Mouse (Mus musculus) heart, embryonic 12.5 days (tissue): ENCODE results near the gene Fam136a. TPM values are rescaled to one million over a fixed set of nuclear protein-coding genes. Genes with fewer than 3 reads are reported as not detected.
"Not testable (repeated sequence)": the region's sequence is repeated elsewhere in the genome, so short reads cannot be mapped to it uniquely, and the experiment has no call there.

ENCODE experiments used
- ATAC-seq: fragments of 200-750 bp; cut with Nextera tagmentation; 2 replicates; pipeline ENCODE4 v1.8.0; 2017; ENCODE audit warnings: moderate TSS enrichment, moderate library complexity; ENCODE audit not compliant: insufficient number of reproducible peaks, low FRiP score
- H3K27ac ChIP-seq: fragments of 300-500 bp; sonication (generic); 2 replicates; pipeline ENCODE4 v1.5.1; 2016; ENCODE audit warnings: mild to moderate bottlenecking, moderate library complexity; ENCODE audit not compliant: poor library complexity, severe bottlenecking
- H3K27me3 ChIP-seq: fragments of 300-500 bp; sonication (generic); replicated peaks from 2 replicates; pipeline ENCODE4 v1.6.1; 2016; ENCODE audit warnings: mild to moderate bottlenecking, moderate library complexity
- H3K36me3 ChIP-seq: fragments of 300-500 bp; sonication (generic); 2 replicates; pipeline ENCODE4 v1.6.1; 2016; ENCODE audit warnings: mild to moderate bottlenecking, moderate library complexity
- H3K4me1 ChIP-seq: fragments of 300-500 bp; sonication (generic); replicated peaks from 2 replicates; pipeline ENCODE4 v1.6.1; 2016; ENCODE audit warnings: mild to moderate bottlenecking
- H3K4me2 ChIP-seq: fragments of 300-500 bp; sonication (generic); 2 replicates; pipeline ENCODE4 v1.6.1; 2016; ENCODE audit warnings: mild to moderate bottlenecking, moderate library complexity
- H3K4me3 ChIP-seq: fragments of 300-500 bp; sonication (generic); 2 replicates; pipeline ENCODE4 v1.5.1; 2016; ENCODE audit warnings: mild to moderate bottlenecking
- H3K9ac ChIP-seq: fragments of 300-500 bp; sonication (generic); 2 replicates; pipeline ENCODE4 v1.6.1; 2016; ENCODE audit warnings: mild to moderate bottlenecking, moderate library complexity
- H3K9me3 ChIP-seq: fragments of 300-500 bp; sonication (generic); replicated peaks from 2 replicates; pipeline ENCODE4 v1.6.1; 2016; ENCODE audit warnings: mild to moderate bottlenecking, moderate library complexity
- WGBS: fragments of 180-500 bp; shearing (Covaris S2); methylation state at CpG from one replicate; pipeline ENCODE4 v1.1.7; 2016; 5-methylcytosine and 5-hydroxymethylcytosine counted together
- polyA plus RNA-seq: library from polyadenylated mRNA; unstranded; fragments of >200 nt; fragmentation: Nextera tagmentation; extraction: Ambion mirVana; gene quantifications from 2 replicates; pipeline ENCODE4 v1.2.1, GENCODE M21; 2016

Gene Fam136a
- polyA plus RNA-seq, 1 experiment from 2014 or later: 102 TPM

DNA sequence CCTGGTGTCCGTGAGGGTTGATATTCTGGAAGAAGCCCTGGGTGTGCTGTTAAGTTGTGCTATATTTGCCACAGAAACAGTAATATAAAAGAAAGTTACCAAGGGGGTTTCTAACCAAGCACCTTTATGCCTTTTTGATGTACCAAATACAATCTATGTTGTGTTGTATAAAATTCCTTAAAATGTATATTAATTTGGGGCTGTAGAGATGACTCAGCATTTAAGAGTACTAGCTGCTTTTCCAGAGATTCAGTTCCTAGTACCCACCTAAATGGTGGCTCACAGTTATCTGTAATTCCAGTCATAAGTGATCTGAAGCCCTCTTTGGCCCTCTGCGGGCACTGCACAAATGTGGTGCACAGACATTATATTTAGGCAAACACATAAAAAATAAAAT is 1.4 kb downstream of the Fam136a start:
- Histone ChIP-seq H3K27ac (no peak overlapping the region), H3K36me3 (peaks cover 21% of the 10 kb centered on the region), H3K27me3 (no peaks in the 10 kb centered on the region), H3K4me1 (peaks cover 16% of the 10 kb centered on the region), H3K9me3 (no peaks in the 10 kb centered on the region), H3K9ac (0 out of 2 replicates have a peak overlapping the region, but pooled peaks have one; percentile 87), H3K4me3 (peak overlapping the region; percentile 75), H3K4me2 (peak overlapping the region; percentile 99)
- WGBS: 50% methylated on average over 2 of the region's 2 CpGs
- ATAC-seq: no peak

DNA sequence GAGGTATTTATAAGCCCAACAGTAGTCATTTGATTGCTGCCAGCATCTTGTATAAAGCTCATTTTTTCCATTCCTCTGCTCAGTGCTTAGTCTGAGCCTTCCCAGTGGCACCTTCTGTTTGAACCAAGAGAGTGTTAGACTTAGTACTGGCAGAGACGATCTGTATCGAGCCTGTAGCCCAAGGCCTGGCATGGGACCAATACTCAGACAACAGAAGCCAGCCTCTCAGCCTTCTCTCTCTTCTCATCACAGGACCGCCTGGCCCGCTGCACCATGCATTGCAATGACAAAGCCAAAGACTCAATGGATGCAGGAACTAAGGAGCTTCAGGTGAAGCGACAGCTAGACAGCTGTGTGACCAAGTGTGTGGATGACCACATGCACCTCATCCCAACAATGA is 3.0 kb downstream of the Fam136a start:
- no peak for ATAC-seq
- H3K4me3 ChIP-seq: no peak overlapping the region
- peaks cover 29% of the 10 kb centered on the region for H3K4me1 ChIP-seq
- H3K9ac ChIP-seq: no peak overlapping the region
- H3K27me3 ChIP-seq: no peaks in the 10 kb centered on the region
- no peak overlapping the region for H3K4me2 ChIP-seq
- H3K9me3 ChIP-seq: no peaks in the 10 kb centered on the region
- 90% methylated on average over 5 of the region's 5 CpGs for WGBS
- H3K36me3 ChIP-seq: peaks cover 21% of the 10 kb centered on the region
- H3K27ac ChIP-seq: no peak overlapping the region

DNA sequence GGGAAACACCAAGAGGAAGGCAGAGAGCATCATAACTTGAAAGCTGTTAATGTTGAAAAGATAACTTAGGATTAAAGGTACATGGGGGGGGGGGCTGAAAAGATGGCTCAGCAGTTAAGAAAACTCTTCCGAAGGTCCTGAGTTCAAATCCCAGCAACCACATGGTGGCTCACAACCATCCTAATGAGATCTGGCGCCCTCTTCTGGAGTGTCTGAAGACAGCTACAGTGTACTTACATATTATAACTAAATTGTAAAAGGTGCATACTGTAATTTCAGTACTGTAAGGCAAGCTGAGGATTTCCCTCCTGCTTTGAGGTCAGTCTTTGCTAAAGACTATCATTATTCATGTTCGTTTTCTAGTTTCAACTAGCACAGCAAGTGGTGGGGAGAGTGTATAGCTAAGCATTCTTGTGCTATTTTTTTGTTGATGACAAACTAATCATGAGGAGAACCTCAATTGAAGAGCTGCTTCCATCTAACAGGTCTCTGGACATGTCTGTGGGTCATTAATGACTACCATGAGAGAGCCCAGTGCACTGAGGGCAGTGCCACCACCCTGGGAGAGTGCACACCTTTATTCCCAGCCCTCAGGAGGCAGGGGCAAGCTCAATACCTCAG is 4.8 kb downstream of the Fam136a start:
- Histone ChIP-seq H3K4me1 (peaks cover 29% of the 10 kb centered on the region), H3K27me3 (no peaks in the 10 kb centered on the region), H3K9me3 (no peaks in the 10 kb centered on the region), H3K4me3 (peak overlapping the region; percentile 85; the same call in 1 of the 2 replicates), H3K9ac (peak overlapping the region; percentile 70), H3K4me2 (peak overlapping the region; percentile 93), H3K36me3 (peaks cover 25% of the 10 kb centered on the region), H3K27ac (peak overlapping the region; percentile 84; the same call in 1 of the 2 replicates)
- WGBS: 63% methylated on average over 3 of the region's 3 CpGs
- no peak for ATAC-seq

DNA sequence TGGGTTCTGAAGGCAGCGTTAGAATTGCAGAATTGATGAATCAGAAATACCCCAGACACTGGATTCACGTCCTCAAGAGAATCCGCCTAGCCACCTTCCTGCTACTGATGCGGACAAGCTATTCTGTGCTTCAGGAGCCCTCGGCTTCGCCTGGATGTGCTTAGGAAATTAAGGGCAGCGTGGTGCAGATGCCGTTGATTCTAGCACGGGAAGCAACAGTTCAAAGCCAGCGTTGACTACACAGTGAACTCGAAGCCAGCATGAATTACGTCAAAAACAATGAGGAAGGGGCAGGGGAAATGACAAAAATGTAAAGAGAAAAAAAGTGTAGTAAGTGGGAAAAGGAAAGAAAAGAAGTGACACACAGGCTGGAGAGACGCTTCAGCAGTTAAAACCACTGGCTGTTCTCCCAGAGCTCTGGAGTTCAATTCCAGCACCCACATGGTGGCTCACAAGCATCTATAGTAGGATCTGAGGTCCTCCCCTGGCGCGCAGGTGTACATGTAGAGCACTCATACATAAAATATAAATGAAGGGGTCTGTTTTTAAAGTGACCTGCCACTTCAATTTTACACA is 5.4 kb downstream of the Fam136a start, which contains the start of gene Snrpg:
Gene Snrpg (plus strand): TSS at position 541 of the 576 bp plus-strand sequence.
- Histone ChIP-seq H3K9me3 (no peaks in the 10 kb centered on the region), H3K36me3 (peaks cover 25% of the 10 kb centered on the region), H3K27me3 (no peaks in the 10 kb centered on the region), H3K27ac (peak within 1 kb of the TSS; percentile 84), H3K4me2 (peak within 1 kb of the TSS; percentile 93), H3K4me1 (peaks cover 29% of the 10 kb centered on the region), H3K9ac (peak within 1 kb of the TSS; percentile 91), H3K4me3 (peak within 1 kb of the TSS; percentile 85)
- ATAC-seq: peak; percentile 29
- WGBS: 18% methylated on average over 15 of the region's 15 CpGs

DNA sequence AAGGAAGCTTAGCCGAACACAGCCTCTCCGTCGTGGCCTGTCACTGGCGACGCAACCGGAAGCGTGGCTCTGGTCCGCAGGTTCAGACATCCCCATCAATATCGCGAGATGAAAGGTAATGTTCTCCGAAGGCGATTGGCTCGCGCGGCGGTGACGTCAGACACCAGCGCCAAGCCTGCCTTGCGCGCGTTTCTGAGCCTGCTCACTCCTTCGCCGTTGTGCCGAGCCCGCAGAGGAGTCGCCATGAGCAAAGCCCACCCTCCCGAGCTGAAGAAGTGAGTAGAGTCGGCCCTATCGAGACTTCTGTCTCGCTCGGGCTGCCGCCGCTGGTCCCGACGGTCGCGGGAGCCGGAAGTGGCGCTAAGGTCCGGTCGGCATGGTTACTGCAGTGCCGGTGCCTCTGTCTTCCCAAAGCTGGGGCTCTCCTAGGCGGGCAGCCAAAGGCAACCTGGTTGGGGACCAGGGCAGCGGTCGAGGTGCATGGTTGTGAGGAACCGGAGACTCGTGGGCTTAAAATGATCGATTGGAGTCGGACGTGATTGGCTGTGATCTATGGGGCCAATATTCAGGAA is 6.0 kb downstream of the Fam136a start:
- under 1% methylated on average over 50 of the region's 50 CpGs for WGBS
- H3K36me3 ChIP-seq: peaks cover 30% of the 10 kb centered on the region

DNA sequence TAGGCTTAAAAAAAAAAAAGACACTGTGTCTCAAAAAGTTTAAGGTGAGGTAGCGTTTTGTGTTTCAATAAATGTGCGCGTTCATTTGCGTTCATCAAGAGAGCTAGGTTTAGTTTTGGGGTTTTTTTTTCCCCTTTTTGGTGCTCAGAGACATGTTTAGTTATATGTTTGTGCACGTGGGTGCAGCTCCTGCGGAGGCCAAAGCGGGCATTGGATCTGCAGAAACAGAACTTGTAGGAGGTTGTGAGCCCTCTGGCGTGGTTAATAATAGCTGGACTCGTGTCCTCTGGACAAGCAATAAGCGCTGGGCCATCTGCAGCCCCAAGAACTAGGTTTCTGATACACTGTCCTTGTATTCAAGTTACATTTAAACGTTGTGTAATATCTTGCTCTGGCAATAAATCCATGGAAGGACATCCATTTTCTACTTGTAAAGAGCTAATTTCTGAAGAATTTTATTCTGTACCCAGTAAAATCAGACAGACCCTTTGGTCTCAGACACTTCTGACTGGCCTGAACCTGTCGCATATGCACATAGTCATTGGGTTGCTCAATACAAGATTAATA is 6.6 kb downstream of the Fam136a start:
- Histone ChIP-seq H3K9me3 (no peaks in the 10 kb centered on the region), H3K27ac (no peak overlapping the region; the same call in 1 of the 2 replicates), H3K4me3 (peak overlapping the region; percentile 85), H3K36me3 (peaks cover 36% of the 10 kb centered on the region), H3K9ac (peak overlapping the region; percentile 91), H3K4me1 (peaks cover 21% of the 10 kb centered on the region), H3K4me2 (peak overlapping the region; percentile 93), H3K27me3 (no peaks in the 10 kb centered on the region)
- 5% methylated on average over 12 of the region's 12 CpGs for WGBS
- ATAC-seq: no peak

More for the DNA sequence above, 6.0 kb downstream of the Fam136a start:
- peak; percentile 96 for ATAC-seq
- Histone ChIP-seq H3K9ac (peak overlapping the region; percentile 91), H3K27me3 (no peaks in the 10 kb centered on the region), H3K4me1 (peaks cover 24% of the 10 kb centered on the region), H3K4me2 (peak overlapping the region; percentile 93), H3K27ac (peak overlapping the region; percentile 84), H3K9me3 (no peaks in the 10 kb centered on the region), H3K4me3 (peak overlapping the region; percentile 85)

DNA sequence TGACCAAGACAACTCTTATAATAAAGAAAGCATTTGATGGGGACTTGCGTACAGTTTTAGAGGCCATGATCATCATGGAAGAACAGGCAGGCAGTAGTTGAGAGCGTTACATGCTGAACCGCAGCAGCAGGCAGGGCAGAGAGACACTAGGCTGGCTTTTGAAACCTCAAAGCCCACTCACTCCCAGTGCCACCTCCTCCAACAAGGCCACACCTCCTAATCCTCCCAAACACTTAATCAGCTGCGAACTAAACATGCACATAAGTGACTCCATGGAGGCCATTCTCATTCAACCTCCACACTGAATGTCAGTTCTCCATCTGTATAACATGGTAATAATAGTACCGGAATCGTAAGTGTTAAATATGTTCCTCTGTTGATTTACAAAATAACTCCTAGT is 8.1 kb downstream of the Fam136a start:
- Histone ChIP-seq H3K4me1 (peaks cover 21% of the 10 kb centered on the region), H3K27ac (no peak overlapping the region), H3K9ac (no peak overlapping the region), H3K9me3 (no peaks in the 10 kb centered on the region), H3K27me3 (no peaks in the 10 kb centered on the region), H3K36me3 (peaks cover 40% of the 10 kb centered on the region), H3K4me2 (no peak overlapping the region), H3K4me3 (no peak overlapping the region)
- WGBS: 90% methylated on average over 6 of the region's 6 CpGs
- no peak for ATAC-seq

DNA sequence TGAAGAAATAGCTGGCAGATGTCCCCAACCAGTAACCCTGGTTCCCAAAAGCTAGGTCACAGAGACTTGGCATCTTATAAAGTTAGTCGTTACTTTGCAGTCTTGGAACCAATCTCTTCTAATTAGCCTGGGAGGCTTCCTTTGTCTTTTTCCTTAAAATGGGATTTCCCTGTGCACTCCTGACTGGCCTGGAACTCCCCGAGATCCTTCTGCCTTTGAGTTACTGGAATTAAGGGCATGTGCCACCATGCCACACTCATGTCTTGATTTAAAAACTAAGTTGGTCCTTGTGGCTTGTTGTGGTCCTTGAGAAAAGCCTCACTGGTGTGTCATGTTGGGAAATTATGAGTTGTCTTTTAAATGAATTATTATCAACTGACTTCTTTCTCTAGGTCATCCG is 12.9 kb downstream of the Fam136a start:
- H3K27me3 ChIP-seq: no peaks in the 10 kb centered on the region
- no peaks in the 10 kb centered on the region for H3K4me1 ChIP-seq
- H3K9ac ChIP-seq: no peak overlapping the region
- ATAC-seq: no peak
- no peak overlapping the region for H3K4me2 ChIP-seq
- WGBS: 93% methylated on average over 3 of the region's 3 CpGs
- H3K9me3 ChIP-seq: no peaks in the 10 kb centered on the region
- no peak overlapping the region for H3K27ac ChIP-seq
- H3K4me3 ChIP-seq: no peak overlapping the region
- peaks cover 45% of the 10 kb centered on the region for H3K36me3 ChIP-seq

DNA sequence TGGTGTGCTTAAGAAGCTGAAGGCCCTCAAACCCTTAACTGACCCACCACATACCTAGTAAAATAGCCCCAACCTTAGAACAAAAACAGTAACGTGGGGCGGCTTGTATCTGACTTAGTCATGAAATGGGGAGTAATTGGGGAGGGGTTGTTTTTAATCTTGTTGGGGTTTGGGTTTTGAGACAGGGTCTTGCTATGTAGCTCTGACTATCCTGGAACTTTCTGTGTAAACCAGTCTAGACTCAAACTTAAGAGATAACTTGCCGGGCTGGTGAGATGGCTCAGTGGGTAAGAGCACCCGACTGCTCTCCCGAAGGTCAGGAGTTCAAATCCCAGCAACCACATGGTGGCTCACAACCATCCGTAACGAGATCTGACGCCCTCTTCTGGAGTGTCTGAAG is 14.7 kb downstream of the Fam136a start:
- H3K27ac ChIP-seq, H3K4me1 ChIP-seq, H3K27me3 ChIP-seq, H3K4me2 ChIP-seq, H3K4me3 ChIP-seq, H3K9me3 ChIP-seq, H3K9ac ChIP-seq, ATAC-seq: not testable (repeated sequence)
- peaks cover 41% of the 10 kb centered on the region for H3K36me3 ChIP-seq
- 67% methylated on average over 8 of the region's 8 CpGs for WGBS

DNA sequence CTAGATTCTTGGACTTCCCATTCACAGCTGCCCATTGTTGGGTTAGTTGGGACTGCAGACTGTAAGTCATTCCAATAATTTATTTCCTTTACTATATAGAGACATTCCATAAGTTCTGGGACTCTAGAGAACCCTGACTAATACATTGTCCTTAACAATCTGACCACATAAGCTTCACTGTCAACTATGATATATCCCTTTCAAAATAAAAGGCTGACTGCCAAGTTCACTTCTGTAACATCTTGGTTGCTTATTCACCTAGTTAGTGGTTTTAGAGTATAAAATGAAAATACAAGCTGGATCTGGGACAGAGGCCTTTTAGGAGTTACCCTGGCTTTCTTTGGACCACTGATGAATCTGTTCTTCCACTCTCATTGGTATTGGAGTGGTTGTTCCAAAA is 17.1 kb downstream of the Fam136a start:
- Histone ChIP-seq H3K4me1 (no peaks in the 10 kb centered on the region), H3K4me2 (no peak overlapping the region), H3K27ac (no peak overlapping the region), H3K9me3 (no peaks in the 10 kb centered on the region), H3K27me3 (no peaks in the 10 kb centered on the region), H3K4me3 (no peak overlapping the region), H3K36me3 (peaks cover 35% of the 10 kb centered on the region), H3K9ac (no peak overlapping the region)
- ATAC-seq: no peak

DNA sequence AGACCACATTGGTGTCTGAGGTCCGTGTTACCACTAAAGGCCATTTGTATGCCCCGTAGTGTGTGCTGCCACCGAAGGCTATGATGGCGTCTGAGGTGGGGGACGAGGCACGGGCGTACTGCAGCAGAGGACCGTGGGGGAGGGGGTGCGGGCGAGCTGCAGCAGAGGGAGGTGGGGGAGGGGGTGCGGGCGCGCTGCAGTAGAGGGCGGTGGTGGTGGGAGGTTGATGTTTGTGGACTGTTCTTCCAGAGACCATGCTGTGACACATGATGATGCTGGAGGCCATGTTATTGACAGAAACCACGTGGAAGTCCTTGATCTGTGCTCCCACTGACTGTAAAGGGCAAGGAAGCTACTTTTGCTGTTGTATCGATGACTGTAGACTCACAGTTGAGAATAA is 17.9 kb downstream of the Fam136a start:
- peaks cover 35% of the 10 kb centered on the region for H3K36me3 ChIP-seq
- H3K4me2 ChIP-seq: no peak overlapping the region; the same call in 1 of the 2 replicates
- no peaks in the 10 kb centered on the region for H3K9me3 ChIP-seq
- no peak overlapping the region for H3K27ac ChIP-seq
- 34% methylated on average over 16 of the region's 16 CpGs for WGBS
- H3K4me1 ChIP-seq: 0 out of 2 replicates have a peak, but pooled peaks cover under 1% of the 10 kb centered on the region
- no peaks in the 10 kb centered on the region for H3K27me3 ChIP-seq
- no peak overlapping the region for H3K4me3 ChIP-seq
- no peak for ATAC-seq
- H3K9ac ChIP-seq: no peak overlapping the region
